Mouse (Mus musculus): ENCODE measurements at regions not wholly inside any gene's neighbourhood (a gene's known extent, or its start where the extent isn't known, plus 50 kb on each side); places are given as distances from the start of the nearest gene placed in this dataset.

DNA sequence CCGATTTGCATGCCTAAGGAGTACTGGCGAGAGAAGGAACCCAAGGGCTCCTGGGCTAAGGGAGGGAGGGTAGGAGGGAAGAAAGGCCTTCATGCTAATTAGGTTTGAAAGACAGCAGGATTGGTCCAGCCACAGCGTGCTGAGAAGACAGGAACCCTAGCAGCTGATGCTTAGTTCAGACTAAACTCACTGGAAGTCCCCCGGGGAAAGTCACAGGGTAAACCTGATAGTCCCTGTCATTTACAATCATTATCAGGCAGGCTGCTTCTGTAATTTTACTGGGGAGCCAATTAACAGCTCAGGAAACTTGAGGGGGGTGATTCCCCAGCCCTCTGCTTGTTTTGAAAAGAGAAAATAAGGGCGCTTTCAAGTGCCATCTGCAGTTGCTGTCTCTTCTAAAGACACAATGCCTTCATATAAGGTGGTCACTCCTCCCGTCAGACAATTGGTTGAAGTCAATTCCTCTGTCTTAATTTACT is 135.9 kb downstream of the Gm45692 start:
- no peak for TF ChIP-seq CTCF (IDR thresholded peaks at IDR 0.05; ENCODE audit: borderline replicate concordance, insufficient read depth, low read depth, low read length)
- TF ChIP-seq POLR2A (IDR thresholded peaks at IDR 0.05; ENCODE audit: borderline replicate concordance, insufficient read depth, low read length), result no peak

All from cerebellum, adult 2 months (tissue).